Mouse (Mus musculus): ENCODE results near the gene Tmem92. TPM values are rescaled to one million over a fixed set of nuclear protein-coding genes. Genes with fewer than 3 reads are reported as not detected.

Gene Tmem92
- polyA plus RNA-seq, 1 experiment from 2014 or later = not detected

- no peaks in the 10 kb centered on the region for H3K9me3 ChIP-seq (ENCODE audit: low read depth, low read length)
- H3K4me3 ChIP-seq (ENCODE audit: low read depth, low read length) = no peak overlapping the region
- WGBS = 24% methylated on average over 4 of the region's 4 CpGs
- H3K9ac ChIP-seq = no peak overlapping the region
- no peaks in the 10 kb centered on the region for H3K36me3 ChIP-seq (ENCODE audit: insufficient read depth)
- no peaks in the 10 kb centered on the region for H3K4me1 ChIP-seq (ENCODE audit: insufficient read depth)
- ATAC-seq (ENCODE audit: insufficient read depth) = no peak
- no peak overlapping the region for H3K4me2 ChIP-seq
- no peak overlapping the region for H3K27ac ChIP-seq (ENCODE audit: low read depth)
- peak; percentile 46 for DNase-seq
- TF ChIP-seq CTCF (IDR thresholded peaks at IDR 0.05; ENCODE audit: low read depth) = no peak
- H3K27me3 ChIP-seq (ENCODE audit: insufficient read depth, low read length) = no peaks in the 10 kb centered on the region
These were observed 52.9 kb downstream of the Tmem92 start for GRCm38 (mm10) chr11:94729565-94729964.

DNA sequence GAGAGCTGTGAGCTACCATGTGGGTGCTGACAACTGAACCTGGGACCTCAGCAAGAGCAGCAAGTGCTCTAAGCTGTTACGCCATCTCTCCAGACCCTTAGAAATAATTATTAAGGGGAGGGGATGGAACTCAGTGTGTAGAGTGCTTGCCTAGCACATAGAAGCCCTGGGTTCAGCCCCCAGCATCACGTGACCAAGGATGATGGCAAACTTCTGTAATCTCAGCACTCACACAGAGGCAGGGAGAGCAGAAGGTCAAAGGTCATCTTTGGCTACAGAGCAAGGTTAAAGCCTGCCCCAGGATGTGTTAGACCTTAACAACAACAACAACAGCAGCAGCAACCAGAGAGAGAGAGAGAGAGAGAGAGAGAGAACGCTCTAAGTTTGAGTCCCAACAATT lies 54.0 kb downstream of the Tmem92 start:
- no peaks in the 10 kb centered on the region for H3K27me3 ChIP-seq (ENCODE audit: insufficient read depth, low read length)
- H3K9me3 ChIP-seq (ENCODE audit: low read depth, low read length) = no peaks in the 10 kb centered on the region
- no peak for DNase-seq
- H3K4me3 ChIP-seq (ENCODE audit: low read depth, low read length) = no peak overlapping the region
- H3K36me3 ChIP-seq (ENCODE audit: insufficient read depth) = no peaks in the 10 kb centered on the region
- H3K9ac ChIP-seq = no peak overlapping the region
- no peak overlapping the region for H3K27ac ChIP-seq (ENCODE audit: low read depth)
- no peaks in the 10 kb centered on the region for H3K4me1 ChIP-seq (ENCODE audit: insufficient read depth)
- no peak overlapping the region for H3K4me2 ChIP-seq
- 72% methylated on average over 3 of the region's 3 CpGs for WGBS
- ATAC-seq (ENCODE audit: insufficient read depth) = no peak
- no peak for TF ChIP-seq CTCF (IDR thresholded peaks at IDR 0.05; ENCODE audit: low read depth)

- no peak for DNase-seq
- 85% methylated on average over 3 of the region's 3 CpGs for WGBS
- Histone ChIP-seq H3K4me3 (ENCODE audit: low read depth, low read length) (no peak overlapping the region), H3K9me3 (ENCODE audit: low read depth, low read length) (no peaks in the 10 kb centered on the region), H3K27me3 (ENCODE audit: insufficient read depth, low read length) (no peaks in the 10 kb centered on the region), H3K36me3 (ENCODE audit: insufficient read depth) (no peaks in the 10 kb centered on the region), H3K9ac (no peak overlapping the region), H3K27ac (ENCODE audit: low read depth) (no peak overlapping the region), H3K4me2 (no peak overlapping the region), H3K4me1 (ENCODE audit: insufficient read depth) (no peaks in the 10 kb centered on the region)
- TF ChIP-seq CTCF (IDR thresholded peaks at IDR 0.05; ENCODE audit: low read depth) = no peak
- no peak for ATAC-seq (ENCODE audit: insufficient read depth)
These were observed 55.2 kb downstream of the Tmem92 start for GRCm38 (mm10) chr11:94727306-94727705.

Other genes with a start within 250 kb of the Tmem92 start
- 3.6 and 4.2 TPM in 2 replicates for gene Rsad1, start 233.4 kb downstream of the Tmem92 start, polyA plus RNA-seq (2014; fragmentation: Nextera tagmentation; extraction: Ambion mirVana)
- gene Chad, start 217.7 kb downstream of the Tmem92 start, polyA plus RNA-seq (2014; fragmentation: Nextera tagmentation; extraction: Ambion mirVana) = 1.6 and 2.0 TPM in 2 replicates
- 10.2 and 10.4 TPM in 2 replicates for gene Acsf2, start 180.8 kb downstream of the Tmem92 start, polyA plus RNA-seq (2014; fragmentation: Nextera tagmentation; extraction: Ambion mirVana)
- 211 and 222 TPM in 2 replicates for gene Lrrc59, start 152.9 kb downstream of the Tmem92 start, polyA plus RNA-seq (2014; fragmentation: Nextera tagmentation; extraction: Ambion mirVana)
- 137 TPM in 2 replicates for gene Mrpl27, start 128.9 kb downstream of the Tmem92 start, polyA plus RNA-seq (2014; fragmentation: Nextera tagmentation; extraction: Ambion mirVana)
- 30.0 and 35.4 TPM in 2 replicates for gene Eme1, start 128.7 kb downstream of the Tmem92 start, polyA plus RNA-seq (2014; fragmentation: Nextera tagmentation; extraction: Ambion mirVana)
- gene Xylt2, start 105.2 kb downstream of the Tmem92 start, polyA plus RNA-seq (2014; fragmentation: Nextera tagmentation; extraction: Ambion mirVana) = 25.0 and 31.5 TPM in 2 replicates
- gene Gm11541, start 78.2 kb downstream of the Tmem92 start, polyA plus RNA-seq (2014; fragmentation: Nextera tagmentation; extraction: Ambion mirVana) = 1.5 and 2.0 TPM in 2 replicates
- gene Cdc34b, start 40.9 kb downstream of the Tmem92 start, polyA plus RNA-seq (2014; fragmentation: Nextera tagmentation; extraction: Ambion mirVana) = 0.20 and 0.21 TPM in 2 replicates
- gene Col1a1, start 153.5 kb upstream of the Tmem92 start, polyA plus RNA-seq (2014; fragmentation: Nextera tagmentation; extraction: Ambion mirVana) = 1,035 and 1,062 TPM in 2 replicates
- gene Hils1, start 184.9 kb upstream of the Tmem92 start, polyA plus RNA-seq (2014; fragmentation: Nextera tagmentation; extraction: Ambion mirVana) = not detected in 2 replicates
- 0.35 TPM in 1 of 2 replicates, not detected in the other for gene Sgca, start 193.6 kb upstream of the Tmem92 start, polyA plus RNA-seq (2014; fragmentation: Nextera tagmentation; extraction: Ambion mirVana)
- gene Ppp1r9b, start 208.3 kb upstream of the Tmem92 start, polyA plus RNA-seq (2014; fragmentation: Nextera tagmentation; extraction: Ambion mirVana) = 13.0 and 14.3 TPM in 2 replicates
- gene Samd14, start 227.2 kb upstream of the Tmem92 start, polyA plus RNA-seq (2014; fragmentation: Nextera tagmentation; extraction: Ambion mirVana) = 22.7 and 24.5 TPM in 2 replicates

All from lung, embryonic 14.5 days (tissue).